Mouse (Mus musculus) layer of hippocampus, adult 6 months (tissue): ENCODE measurements around the gene Cebpb. TPM values are rescaled to one million over a fixed set of nuclear protein-coding genes. Genes with fewer than 3 reads are reported as not detected.

Experiments
- long read RNA-seq, 2 experiments: library from polyadenylated mRNA; unstranded; transcript quantifications; one replicate each; pipeline ENCODE4 v2.0.0; 2019 to 2020
- microRNA-seq: library from miRNA; unstranded; fragments of <30 nt; microRNA quantifications from one replicate; pipeline ENCODE4 v1.2.0, GENCODE M21; 2020
- polyA plus RNA-seq: library from polyadenylated mRNA; unstranded; fragments of <200 nt; fragmentation: Nextera tagmentation; gene quantifications from 2 replicates; pipeline ENCODE4 v1.2.3, GENCODE M21; 2021

The Cebpb gene
- 0.79 and 1.3 TPM in 2 replicates for polyA plus RNA-seq
- long read RNA-seq, experiment 1, partial matches to known transcripts, result 0 of 1 reads
- long read RNA-seq, experiment 1, other reads (novel, unspliced or antisense), result 0 of 1 reads
- long read RNA-seq, experiment 2, transcript Cebpb-201 (1 exons, 1,504 nt), result major isoform, 35 of 35 reads
- long read RNA-seq, experiment 2, partial matches to known transcripts, result 0 of 35 reads
- long read RNA-seq, experiment 2, other reads (novel, unspliced or antisense), result 0 of 35 reads

DNA sequence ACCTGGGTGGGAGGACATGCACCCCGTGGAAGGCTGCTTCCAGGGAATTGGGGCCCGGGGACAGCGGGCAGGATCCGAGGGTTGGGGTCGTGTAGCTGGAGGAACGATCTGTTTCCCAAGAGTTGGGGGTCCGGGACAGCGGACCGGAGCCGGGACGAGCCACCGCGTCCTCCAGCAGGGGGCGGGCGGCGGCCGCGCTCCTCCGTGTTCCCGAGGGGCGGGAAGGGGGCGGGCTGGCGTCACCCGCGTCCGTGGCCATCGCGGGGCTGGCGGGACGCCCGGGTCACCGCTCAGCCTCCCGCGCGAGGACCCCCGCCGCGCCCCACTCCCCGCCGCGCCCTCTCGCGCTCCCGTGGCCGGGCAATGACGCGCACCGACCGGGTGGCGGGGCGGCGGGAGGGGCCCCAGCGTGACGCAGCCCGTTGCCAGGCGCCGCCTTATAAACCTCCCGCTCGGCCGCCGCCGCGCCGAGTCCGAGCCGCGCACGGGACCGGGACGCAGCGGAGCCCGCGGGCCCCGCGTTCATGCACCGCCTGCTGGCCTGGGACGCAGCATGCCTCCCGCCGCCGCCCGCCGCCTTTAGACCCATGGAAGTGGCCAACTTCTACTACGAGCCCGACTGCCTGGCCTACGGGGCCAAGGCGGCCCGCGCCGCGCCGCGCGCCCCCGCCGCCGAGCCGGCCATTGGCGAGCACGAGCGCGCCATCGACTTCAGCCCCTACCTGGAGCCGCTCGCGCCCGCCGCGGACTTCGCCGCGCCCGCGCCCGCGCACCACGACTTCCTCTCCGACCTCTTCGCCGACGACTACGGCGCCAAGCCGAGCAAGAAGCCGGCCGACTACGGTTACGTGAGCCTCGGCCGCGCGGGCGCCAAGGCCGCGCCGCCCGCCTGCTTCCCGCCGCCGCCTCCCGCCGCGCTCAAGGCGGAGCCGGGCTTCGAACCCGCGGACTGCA lies at the start of gene Cebpb:
TSS of gene Cebpb (plus strand) at position 418 of the 954 bp plus-strand sequence.

DNA sequence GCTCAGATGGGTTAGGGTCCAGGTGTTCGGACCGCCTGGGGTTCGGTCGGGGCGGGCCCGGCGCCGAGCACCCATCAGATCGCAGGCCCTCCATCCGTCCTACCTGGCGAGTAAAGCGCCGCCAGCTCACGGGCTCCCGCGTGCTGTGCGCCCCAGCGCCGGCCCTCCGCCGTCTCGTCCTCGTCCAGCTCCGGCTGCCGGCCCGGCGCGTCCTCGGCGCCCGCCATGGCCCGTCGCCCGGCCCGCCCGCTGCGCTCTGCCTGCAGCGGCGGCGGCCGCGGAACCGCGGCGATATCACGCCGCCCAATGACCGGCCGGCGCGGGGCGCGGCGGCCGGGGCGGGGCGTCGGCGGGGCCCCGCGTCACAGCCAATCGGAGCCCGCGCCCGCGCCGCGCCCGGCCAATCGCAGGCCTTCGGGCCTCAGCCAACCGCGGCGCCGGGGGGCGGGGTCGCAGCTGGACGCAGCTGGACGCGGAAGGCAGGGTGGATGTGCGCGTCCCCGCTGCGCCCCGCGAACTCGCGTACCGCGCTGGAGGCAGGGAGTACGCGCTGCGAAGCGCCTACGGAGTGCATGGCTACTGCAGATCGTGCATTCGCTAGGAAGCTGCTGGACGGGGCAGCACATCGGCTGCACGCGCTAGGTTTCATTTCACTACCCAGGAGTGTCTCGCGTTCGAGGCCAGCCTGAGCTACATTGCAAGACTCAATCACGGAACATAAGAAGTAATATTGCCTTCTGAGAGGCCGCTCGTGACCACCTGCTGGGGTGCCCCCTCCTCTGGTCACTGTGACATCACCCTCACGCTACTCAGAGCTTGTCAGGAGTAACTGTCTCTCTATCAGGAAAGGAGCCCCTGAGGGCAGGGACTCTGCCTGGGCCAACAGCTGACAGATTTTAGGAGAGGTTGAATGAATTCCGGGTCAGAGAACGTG lies 27.2 kb upstream of the Cebpb start, which contains the start of gene Gm20431:
TSS of gene Gm20431 (minus strand) at position 227 of the 934 bp plus-strand sequence.

DNA sequence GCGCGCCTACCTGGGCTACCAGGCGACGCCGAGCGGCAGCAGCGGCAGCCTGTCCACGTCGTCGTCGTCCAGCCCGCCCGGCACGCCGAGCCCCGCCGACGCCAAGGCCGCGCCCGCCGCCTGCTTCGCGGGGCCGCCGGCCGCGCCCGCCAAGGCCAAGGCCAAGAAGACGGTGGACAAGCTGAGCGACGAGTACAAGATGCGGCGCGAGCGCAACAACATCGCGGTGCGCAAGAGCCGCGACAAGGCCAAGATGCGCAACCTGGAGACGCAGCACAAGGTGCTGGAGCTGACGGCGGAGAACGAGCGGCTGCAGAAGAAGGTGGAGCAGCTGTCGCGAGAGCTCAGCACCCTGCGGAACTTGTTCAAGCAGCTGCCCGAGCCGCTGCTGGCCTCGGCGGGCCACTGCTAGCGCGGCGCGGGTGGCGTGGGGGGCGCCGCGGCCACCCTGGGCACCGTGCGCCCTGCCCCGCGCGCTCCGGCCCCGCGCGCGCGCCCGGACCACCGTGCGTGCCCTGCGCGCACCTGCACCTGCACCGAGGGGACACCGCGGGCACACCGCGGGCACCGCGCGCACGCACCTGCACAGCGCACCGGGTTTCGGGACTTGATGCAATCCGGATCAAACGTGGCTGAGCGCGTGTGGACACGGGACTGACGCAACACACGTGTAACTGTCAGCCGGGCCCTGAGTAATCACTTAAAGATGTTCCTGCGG lies 945 bp downstream of the Cebpb start, which contains the start of gene Tmem189:
TSS of gene Tmem189 (minus strand) at position 322 of the 718 bp plus-strand sequence.

Small RNAs within 50 kb of the gene (microRNA-seq; reads per million reads assigned to microRNA genes)
- gene Gm22355, result not detected

Other genes with a start within 250 kb of the Cebpb start
- 71.2 and 78.8 TPM in 2 replicates for gene Rnf114, start 196.3 kb upstream of the Cebpb start, polyA plus RNA-seq
- 31.0 and 35.9 TPM in 2 replicates for gene Spata2, start 196.0 kb upstream of the Cebpb start, polyA plus RNA-seq
- 0.28 TPM in 1 of 2 replicates, not detected in the other for gene Snai1, start 150.7 kb upstream of the Cebpb start, polyA plus RNA-seq
- gene Ube2v1, start 56.8 kb upstream of the Cebpb start, polyA plus RNA-seq, result 434 and 453 TPM in 2 replicates
- not detected in 2 replicates for gene Gm20431, start 27.4 kb upstream of the Cebpb start, polyA plus RNA-seq
- 8.2 and 9.2 TPM in 2 replicates for gene Tmem189, start 907 bp downstream of the Cebpb start, polyA plus RNA-seq
- 22.1 and 23.2 TPM in 2 replicates for gene Ptpn1, start 243.1 kb downstream of the Cebpb start, polyA plus RNA-seq